Mouse (Mus musculus): ENCODE measurements around the gene Myo1a. TPM values are rescaled to one million over a fixed set of nuclear protein-coding genes. Genes with fewer than 3 reads are reported as not detected.
A peak's percentile ranks its signal among the peaks of the same experiment; 100 is the strongest.

The Myo1a gene
- total RNA-seq, 2 experiments from 2014 or later = 0.77 to 0.88 TPM

- peak; percentile 89 to 91 for DNase-seq (ENCODE audit: low spot score in 2 of 2)
Observed at GRCm38 (mm10) chr10:127674794-127675522, 30.0 kb upstream of the Myo1a start.

DNA sequence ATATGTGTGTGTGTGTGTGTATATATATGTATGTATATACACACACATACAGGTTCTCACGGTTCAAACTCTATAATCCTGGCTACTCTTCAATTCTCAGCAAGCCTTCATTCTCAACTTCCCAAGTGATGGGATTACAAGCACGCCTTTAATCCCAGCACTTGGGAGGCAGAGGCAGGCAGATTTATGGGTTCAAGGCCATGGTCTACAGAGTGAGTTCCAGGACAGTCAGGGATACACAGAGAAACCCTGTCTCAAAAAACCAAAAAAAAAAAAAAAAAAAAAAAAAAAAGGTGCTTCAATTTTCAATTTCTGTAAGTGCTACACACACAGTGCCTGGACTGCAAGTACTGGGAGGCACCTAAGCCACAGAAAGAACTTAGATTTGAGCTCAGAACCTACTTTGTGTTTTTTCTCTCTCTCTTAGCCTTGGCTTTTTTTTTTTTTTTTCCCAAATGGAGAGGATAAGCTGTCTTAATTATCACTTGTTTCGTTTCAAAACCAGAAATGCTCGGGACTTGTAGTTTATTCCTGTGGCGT lies 29.0 kb upstream of the Myo1a start:
- DNase-seq (ENCODE audit: low spot score in 2 of 2) = no peak

DNA sequence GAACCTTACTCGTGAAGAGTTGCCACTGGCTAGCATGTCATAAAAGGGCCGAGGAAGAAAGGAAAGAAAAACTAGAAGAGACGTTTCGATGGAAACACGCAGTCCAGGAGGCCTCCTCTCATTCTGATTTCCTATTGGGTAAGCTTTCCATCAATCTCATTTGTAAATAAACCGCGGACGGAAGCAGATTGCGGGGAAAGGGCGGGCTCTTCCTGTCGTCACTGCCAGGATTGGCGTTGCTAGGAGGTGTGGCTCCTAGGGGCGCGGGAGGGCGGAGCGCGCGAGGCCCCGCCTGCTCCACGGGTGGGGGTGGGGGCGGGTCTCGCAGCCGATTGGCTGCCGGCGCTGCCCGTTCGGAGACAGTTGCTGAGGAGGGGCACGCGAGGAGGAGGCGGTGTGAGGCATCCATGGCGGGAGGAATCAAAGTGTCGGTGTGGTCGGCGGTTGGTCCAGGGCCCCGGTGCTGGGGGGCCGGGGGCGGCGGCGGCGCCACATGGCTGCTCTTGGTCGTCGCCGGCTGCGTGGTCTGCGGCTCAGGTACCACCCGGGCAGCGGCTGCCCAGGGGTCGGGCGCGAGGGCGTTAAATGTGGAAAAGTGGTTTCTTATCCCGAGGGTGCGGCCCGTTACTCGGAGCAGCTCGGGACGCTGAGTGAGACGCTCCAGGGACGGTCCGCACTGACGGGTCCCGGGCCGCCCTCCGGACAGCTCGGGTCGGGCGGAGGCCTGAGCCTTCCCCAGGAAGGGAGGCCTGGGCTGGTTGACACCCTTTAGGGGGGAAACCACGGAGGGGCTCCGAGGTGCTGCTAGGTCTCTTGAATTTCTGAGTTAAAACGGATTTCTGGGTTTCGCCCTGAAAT lies 28.1 kb upstream of the Myo1a start:
- peak; percentile 86 to 93 for DNase-seq (ENCODE audit: low spot score in 2 of 2)

- DNase-seq (ENCODE audit: low spot score in 2 of 2) = peak; percentile 54 to 63
Observed at GRCm38 (mm10) chr10:127677591-127678336, 27.2 kb upstream of the Myo1a start.

GRCm38 (mm10) chr10:127679208-127679607 lies 25.8 kb upstream of the Myo1a start:
- DNase-seq (ENCODE audit: low spot score in 2 of 2) = no peak

GRCm38 (mm10) chr10:127679881-127680280 lies 25.1 kb upstream of the Myo1a start:
- DNase-seq (ENCODE audit: low spot score in 2 of 2) = no peak

- no peak for DNase-seq (ENCODE audit: low spot score in 2 of 2)
Observed at GRCm38 (mm10) chr10:127682886-127683285, 22.1 kb upstream of the Myo1a start.

- DNase-seq (ENCODE audit: low spot score in 2 of 2) = no peak
Observed at GRCm38 (mm10) chr10:127691053-127691452, 13.9 kb upstream of the Myo1a start.

DNA sequence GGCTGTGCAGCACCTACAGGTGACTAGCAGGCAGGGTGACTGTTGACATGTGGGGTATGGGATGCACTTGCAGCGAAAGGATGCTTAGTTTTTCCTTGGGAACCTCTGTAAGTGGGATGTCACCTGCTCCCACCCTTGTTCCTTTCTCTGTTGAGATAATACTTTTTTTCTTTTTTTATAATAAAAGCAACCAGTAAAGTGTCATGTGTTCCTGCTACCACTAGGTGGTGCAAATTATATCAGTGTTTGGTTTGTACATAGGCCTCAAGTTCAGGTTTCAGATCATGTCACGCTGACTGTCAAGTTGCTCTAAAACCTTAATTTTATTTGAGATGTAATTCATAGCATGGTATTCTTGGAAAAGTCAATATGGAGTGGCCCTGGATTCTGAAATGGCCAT lies 10.3 kb upstream of the Myo1a start:
- no peak for DNase-seq (ENCODE audit: low spot score in 2 of 2)

GRCm38 (mm10) chr10:127695775-127696174 lies 9.2 kb upstream of the Myo1a start:
- no peak for DNase-seq (ENCODE audit: low spot score in 2 of 2)

GRCm38 (mm10) chr10:127698966-127699365 lies 6.0 kb upstream of the Myo1a start:
- DNase-seq (ENCODE audit: low spot score in 2 of 2) = no peak

- no peak for DNase-seq (ENCODE audit: low spot score in 2 of 2)
Observed at GRCm38 (mm10) chr10:127703299-127703698, 1.7 kb upstream of the Myo1a start.

GRCm38 (mm10) chr10:127704293-127704692 lies 677 bp upstream of the Myo1a start:
- DNase-seq (ENCODE audit: low spot score in 2 of 2) = no peak

DNA sequence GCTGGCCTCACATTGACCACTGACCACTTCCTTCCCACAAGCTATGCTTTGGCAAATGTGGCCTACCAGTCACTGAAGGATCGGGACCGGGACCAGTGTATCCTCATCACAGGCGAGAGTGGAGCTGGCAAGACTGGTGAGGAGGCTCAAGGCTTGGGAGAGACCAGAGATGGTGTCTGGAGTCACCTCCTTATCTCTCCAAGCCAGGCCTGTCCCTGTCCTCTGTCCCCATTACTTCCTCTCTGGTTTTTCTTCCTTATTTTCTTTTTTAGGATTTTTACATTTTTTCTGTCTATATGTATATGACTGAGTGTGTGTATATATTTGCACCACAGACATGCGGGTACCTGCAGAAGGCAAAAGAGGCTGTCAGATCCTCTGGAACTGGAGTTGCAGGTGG lies 813 bp downstream of the Myo1a start:
- no peak for DNase-seq (ENCODE audit: low spot score in 2 of 2)

DNA sequence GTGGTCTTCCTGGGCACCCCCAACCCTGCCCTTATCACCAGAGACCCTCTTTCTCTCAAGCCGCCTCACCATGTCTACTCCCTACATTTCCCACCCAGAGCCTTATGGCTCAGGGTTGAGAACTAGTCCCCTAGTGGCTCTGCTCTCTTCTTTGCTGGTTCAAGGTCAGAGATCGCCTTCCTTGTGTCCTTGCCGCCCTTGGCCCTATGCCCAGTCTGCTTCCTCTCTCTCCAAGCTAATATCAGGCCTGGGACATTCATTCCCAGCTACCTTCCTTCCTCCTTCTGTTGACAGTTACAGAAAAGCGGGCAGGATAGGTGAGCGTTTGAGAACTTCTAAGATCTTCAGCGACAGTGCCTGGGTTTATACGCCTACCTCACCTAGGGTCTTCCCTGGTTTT lies 2.8 kb downstream of the Myo1a start:
- DNase-seq (ENCODE audit: low spot score in 2 of 2) = no peak

- DNase-seq (ENCODE audit: low spot score in 2 of 2) = no peak
Observed at GRCm38 (mm10) chr10:127708850-127709370, 3.9 kb downstream of the Myo1a start.

- DNase-seq (ENCODE audit: low spot score in 2 of 2) = no peak
Observed at GRCm38 (mm10) chr10:127710331-127710730, 5.4 kb downstream of the Myo1a start.

- no peak for DNase-seq (ENCODE audit: low spot score in 2 of 2)
Observed at GRCm38 (mm10) chr10:127712736-127713135, 7.8 kb downstream of the Myo1a start.

GRCm38 (mm10) chr10:127721671-127722418 lies 16.9 kb downstream of the Myo1a start:
- peak; percentile 16 to 31 for DNase-seq (ENCODE audit: low spot score in 2 of 2)

DNA sequence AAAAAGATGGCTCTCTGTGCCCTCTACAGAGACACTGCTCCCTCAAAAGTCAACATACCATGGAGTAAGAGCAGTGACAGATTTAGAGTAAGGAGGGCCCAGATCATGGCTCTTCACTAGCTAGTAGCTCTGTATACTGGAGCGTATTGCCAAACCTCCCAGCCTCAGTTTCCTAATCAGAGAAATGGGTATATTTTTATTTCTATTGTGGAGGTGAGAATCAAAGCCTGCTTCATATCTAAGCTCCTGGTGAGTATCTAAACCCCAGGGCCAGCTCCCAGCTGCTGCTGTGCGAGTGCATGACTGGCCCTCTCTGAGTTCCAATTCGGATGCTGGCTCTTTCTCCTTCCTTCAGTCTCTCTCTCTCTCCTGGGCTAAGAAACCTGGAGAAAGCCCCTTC lies 19.2 kb downstream of the Myo1a start, which contains the start of gene Tac2:
Gene Tac2, plus strand, starts transcription at position 301 of the 400 bp plus-strand sequence.
- no peak for DNase-seq (ENCODE audit: low spot score in 2 of 2)
